Mouse (Mus musculus) heart, adult 2 months (tissue): Measurements from ENCODE around the gene Cfap43.

Experiments used
- CTCF ChIP-seq: fragments of 200-600 bp; IDR thresholded peaks from 2 replicates; pipeline ENCODE4 v1.8.1; 2022; ENCODE audit warnings: antibody characterized with exemption, mild to moderate bottlenecking, moderate library complexity
- EP300 ChIP-seq: fragments of 200-500 bp; IDR thresholded peaks from 2 replicates; pipeline ENCODE4 v1.6.1; 2011; ENCODE audit warnings: low read depth, low read length, control low read depth; ENCODE audit not compliant: insufficient read depth

- TF ChIP-seq EP300 (no peak), CTCF (no peak)
These were observed 227.1 kb downstream of the Cfap43 start, which contains the start of gene Col17a1 for GRCm38 (mm10) chr19:47691994-47692393.
